Mouse (Mus musculus) yolk sac, embryonic 10.5 days (tissue): ENCODE measurements around the gene Rcsd1.

Source experiments
- DNase-seq: peaks from one replicate; pipeline ENCODE4 v3.0.0-alpha.2; 2017; ENCODE audit warnings: low spot score

Gene Rcsd1

GRCm38 (mm10) chr1:165717711-165718542 is 8.4 kb upstream of the Rcsd1 start:
- DNase-seq, result peak; percentile 57

GRCm38 (mm10) chr1:165716426-165716825 is 6.9 kb upstream of the Rcsd1 start:
- DNase-seq, result no peak

DNA sequence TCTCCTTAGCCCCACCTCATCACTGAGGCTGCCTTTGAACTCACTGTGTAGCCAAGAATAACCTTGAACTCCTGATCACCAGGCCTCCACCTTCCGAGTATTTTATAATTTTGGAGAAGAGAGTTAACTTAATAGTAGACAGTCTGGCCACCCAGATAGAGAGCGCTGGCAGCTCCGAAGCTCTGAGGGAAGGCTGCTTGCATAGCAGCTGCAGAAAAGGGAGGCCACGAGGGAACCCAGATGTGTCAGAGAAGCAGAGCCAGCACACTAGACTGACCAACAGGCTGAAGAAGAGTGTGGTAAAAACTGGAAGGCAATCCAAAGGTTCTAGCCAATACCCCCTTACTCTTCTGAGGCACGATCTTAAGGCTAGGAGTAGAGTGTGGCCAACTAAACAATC is 4.2 kb upstream of the Rcsd1 start:
- DNase-seq, result no peak

DNA sequence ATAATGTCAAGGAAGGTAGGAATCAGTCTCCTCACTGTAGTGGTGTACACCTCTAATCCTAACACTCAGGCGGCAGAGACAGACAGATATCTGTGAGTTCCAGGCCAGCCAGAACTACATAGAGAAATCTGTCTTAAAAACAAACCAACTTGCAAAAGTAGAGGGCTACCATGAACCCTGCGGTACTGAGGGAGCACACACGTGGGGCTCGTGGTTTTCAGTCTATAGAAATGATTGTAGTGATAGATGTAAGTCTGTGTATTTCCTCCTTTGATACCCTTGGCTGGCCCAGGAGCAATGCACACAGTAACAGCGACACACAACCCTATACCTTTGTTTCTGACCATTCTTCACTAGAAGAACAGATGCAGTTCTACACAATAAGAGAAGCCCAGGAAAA is 2.4 kb upstream of the Rcsd1 start:
- no peak for DNase-seq

DNA sequence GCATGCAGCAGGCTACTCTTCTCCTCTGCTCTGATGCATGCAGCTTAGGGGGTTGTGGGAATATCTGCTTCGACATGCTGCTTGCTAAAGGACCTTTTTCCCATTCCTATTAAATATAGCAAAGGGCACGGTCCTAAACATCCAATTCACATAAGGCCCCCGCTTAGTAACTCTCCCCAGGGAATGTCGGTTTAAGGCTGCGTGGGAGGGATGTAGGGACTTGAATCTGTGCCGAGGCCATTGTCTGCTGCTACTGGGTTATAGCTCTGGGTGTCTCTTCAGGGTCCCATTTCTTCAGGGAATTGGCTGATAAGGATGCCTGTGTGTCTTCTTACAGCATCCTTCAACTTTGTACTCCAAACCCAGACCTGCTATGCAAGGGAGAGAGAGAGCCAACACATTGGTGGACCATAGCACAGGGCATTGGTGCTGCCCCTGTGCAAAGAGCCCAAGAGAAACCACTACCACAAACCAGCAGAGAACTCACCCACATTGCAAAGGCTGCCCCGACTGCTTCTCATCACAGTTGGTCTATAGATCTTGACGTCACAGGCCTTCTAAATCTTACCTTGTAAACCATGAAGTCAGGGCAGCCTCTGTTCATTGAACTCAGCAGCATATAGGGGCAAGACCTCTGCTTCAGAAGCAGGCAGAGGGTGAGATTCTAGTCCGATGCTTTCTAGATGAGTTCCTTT is 724 bp downstream of the Rcsd1 start:
- no peak for DNase-seq

- peak; percentile 60 for DNase-seq
Measured at GRCm38 (mm10) chr1:165707640-165708322, 1.8 kb downstream of the Rcsd1 start.

DNA sequence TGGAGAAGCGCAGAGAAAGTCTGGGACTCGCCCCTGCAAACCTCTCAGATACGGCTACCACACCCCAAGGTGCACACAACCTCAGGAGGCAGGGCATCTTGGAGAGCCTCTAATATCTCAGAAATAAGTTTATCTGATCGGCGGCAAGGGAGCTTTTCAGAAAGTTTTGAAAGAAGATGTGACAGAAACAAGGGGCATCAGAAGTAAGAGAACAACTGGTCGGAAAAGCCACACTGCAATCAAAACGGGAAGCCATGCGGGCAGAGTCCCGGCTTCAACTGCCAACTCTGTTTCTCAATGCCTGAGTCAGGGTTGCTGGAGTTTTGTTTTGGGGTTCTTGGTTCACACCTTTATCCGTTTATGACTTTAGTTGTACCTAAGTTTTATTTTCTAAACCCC is 2.3 kb downstream of the Rcsd1 start:
- no peak for DNase-seq

DNA sequence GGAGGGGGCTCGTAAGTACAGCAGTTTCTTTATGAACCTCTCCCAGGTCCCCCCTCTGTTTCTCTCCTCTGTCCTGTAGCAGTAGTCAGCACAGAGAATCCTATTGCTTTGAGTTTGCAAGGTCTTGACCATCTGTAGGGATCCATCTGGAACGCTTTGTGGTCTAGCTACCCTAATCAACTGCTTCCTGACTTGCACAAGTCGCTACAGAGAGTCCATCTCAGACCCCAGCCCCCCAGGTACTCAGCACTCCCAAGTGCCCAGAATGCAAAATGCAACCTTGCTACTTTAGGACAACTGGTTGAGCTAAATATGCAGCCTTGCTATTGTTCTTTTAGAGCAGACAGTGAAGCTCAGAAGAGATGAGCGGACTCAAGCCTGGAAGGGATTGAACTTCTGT is 3.1 kb downstream of the Rcsd1 start:
- DNase-seq, result no peak

GRCm38 (mm10) chr1:165705868-165706348 is 3.6 kb downstream of the Rcsd1 start:
- DNase-seq, result no peak

- no peak for DNase-seq
Measured at GRCm38 (mm10) chr1:165705368-165705767, 4.2 kb downstream of the Rcsd1 start.

DNA sequence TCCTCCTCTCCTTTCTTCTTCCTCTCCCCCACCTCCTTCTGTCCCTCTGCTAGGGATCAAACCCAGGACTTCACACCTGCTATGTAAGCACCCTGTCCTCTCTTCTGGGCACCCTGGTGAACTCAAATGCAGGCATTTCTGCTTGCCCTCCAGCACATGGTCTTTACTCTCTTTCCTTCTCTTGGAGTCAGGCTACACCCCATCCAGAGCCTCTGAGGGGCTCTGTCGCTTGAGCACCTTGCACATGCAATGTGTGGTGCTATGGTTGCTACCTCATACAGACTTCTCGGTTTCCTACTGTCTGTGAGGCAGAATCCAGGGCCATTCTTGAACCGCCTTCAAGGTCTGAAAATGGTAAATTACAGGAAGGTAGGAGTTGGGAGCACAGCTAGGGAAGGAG is 4.7 kb downstream of the Rcsd1 start:
- DNase-seq, result no peak

GRCm38 (mm10) chr1:165702221-165703031 is 7.1 kb downstream of the Rcsd1 start:
- peak; percentile 64 for DNase-seq

DNA sequence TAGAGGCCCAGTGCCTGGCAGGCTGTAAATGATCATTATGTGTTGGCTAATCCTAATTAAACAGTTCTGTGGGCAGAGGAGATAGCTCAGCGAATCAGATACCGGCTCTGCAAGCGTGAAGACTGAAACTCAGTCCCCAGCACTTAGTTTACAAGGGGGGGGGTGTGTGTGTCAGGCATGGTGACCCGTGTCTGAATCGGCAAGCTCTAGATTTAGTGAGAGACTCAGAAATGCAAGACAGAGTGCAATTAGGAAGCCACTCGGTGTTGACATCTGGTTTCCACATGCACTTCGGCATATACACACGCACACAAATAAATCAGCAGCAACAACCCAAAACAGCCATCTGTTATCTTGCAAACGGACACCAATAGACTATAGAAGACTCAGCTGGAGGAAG is 8.0 kb downstream of the Rcsd1 start:
- DNase-seq, result no peak

DNA sequence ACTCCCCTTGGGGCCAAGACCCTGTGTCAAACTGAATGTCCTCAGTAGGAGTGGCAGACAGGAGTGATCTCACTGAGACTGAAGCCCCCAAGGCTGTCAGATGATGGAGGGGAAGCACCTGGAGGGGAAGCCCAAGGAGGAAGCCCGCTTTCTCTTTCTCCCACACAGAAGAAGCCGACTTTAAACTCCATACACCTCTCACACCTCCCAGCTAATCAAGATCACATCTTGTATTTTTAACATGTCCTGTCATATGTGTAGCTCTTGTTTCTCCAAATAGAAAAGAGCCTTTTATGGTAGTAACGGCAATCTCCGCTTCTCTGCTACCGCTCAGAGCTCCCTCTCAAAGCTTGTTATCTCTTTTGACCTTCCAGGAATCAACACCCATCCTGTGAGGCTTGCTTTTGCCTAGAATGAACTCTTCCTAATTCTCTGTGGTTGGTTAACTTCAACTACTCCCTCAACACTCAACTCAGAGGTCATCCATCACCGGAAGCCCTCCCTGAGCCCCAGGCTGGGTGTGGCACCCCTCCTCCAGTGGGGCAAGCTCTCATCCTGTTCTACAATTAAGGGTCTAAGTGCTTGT is 8.5 kb downstream of the Rcsd1 start:
- DNase-seq, result no peak

DNA sequence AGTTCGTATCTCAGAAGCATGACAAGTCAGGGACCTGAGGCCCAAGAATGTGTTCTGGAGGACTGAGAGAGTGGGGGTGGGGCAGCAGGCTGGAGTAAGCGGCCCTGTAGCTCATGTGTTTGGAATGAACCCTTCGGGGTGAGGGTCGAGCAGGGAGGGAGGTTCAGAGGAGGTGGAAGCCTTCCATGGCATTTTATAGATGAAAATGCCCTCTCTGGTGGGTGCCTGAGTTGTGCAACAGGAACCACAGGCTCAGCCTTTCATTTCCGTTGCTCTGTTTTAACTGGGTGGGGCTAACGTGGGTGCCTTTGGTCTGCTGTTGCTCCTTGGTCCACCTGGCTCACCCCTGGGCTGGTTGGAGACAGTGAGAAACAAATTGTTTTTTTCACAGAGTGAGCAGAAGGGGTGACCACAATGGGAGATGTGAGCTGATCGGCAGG is 9.2 kb downstream of the Rcsd1 start:
- no peak for DNase-seq

GRCm38 (mm10) chr1:165697701-165698100 is 11.9 kb downstream of the Rcsd1 start:
- no peak for DNase-seq

GRCm38 (mm10) chr1:165696870-165697269 is 12.7 kb downstream of the Rcsd1 start:
- no peak for DNase-seq

- DNase-seq, result no peak
Measured at GRCm38 (mm10) chr1:165696040-165696439, 13.5 kb downstream of the Rcsd1 start.

DNA sequence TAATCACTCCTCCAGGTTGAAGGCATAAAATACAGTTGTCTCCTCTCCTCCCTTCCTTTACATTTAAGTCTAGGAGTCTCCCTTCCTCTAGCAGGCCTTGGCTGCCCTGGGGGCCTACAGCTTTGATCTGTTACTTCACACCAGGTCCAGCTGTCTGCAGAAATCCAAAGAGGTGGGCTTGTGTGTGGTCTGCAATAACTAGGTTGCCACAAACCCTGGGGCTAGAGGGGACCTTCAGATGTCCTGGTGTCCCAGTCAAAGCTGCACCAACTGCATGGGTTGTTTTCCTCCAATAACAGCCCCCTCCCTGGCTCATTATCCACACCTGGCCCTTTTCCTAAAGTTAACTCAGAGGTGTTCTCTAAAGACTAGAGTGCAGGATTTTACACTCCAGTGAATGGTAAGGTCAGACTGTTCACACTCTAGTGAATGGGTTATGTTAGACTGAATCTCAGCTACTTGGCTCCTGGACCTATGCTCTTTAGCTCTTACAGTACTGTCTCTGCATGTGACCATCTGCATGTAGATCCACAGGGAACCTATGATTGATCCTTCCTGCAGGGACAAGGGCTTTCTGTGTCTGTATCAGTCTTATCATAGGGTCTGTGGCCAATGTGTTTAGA is 14.1 kb downstream of the Rcsd1 start:
- no peak for DNase-seq

- DNase-seq, result no peak
Measured at GRCm38 (mm10) chr1:165693856-165694255, 15.7 kb downstream of the Rcsd1 start.

- DNase-seq, result peak; percentile 47
Measured at GRCm38 (mm10) chr1:165691516-165691915, 18.0 kb downstream of the Rcsd1 start.
